Mouse (Mus musculus) c-Kit-positive CD71-positive TER-119-negative erythroid progenitor cells, embryonic 14.5 days (primary cell): Measurements from ENCODE around the gene Ubxn10.

Source experiments
- DNase-seq: peaks from one replicate; pipeline ENCODE4 v3.0.0-alpha.2; 2013; ENCODE audit warnings: low read depth

Gene Ubxn10

DNA sequence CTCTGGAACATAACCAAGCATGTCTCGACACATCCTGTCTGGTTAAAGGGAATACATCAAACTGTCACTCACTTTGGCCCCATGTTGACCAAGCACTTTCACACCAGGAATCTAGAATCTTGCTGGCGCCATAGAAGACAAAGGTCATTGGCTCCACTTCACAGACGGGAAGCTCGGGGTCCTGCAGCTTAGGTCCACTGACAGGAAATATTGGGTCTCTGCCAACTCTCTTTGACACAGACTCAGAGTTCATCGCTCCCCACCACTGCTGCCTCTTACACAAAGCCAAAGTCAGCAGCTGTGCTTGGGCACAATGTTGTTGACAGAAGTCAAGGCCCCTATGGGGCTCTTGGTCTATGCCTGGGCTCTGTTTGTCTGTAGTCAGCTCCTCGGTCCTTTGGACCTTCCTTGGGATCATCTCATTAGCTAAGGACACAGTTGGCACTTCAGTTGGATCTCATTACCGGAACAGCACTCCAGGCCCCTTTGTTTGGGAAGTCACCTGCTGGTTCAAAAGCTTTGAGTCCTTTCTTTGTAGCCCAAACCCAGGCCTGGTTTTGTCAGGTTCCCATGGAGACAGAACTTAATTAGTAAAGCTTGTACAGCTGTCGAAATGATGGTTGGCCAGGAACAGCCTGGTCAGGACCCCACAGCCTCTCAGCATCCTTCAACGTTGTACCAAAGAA lies 7.8 kb downstream of the Ubxn10 start:
- DNase-seq: no peak

DNA sequence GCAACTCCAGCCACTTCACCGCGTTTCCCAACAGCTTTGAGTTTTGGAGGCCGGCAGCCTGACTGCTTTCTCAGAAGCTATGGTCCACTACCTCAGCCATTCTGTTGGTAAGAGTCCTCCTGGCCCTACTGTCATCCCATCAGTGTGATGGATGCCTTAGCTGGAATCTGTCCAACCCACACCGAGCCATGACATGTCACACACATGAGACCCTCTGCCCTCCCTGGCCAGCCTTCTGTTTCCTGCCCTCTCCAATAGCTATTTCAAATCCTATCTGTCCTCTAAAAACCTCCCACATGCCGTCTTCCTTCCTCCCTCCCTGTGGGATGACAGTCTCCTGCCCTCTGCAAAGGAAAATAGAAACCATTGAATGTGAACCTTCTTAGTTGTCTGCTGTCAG lies 11.2 kb downstream of the Ubxn10 start:
- DNase-seq: no peak

GRCm38 (mm10) chr4:138725127-138725461 lies 11.9 kb downstream of the Ubxn10 start:
- DNase-seq: no peak

- DNase-seq: no peak
Measured at GRCm38 (mm10) chr4:138724354-138725126, 12.4 kb downstream of the Ubxn10 start, which contains the start of gene Pla2g2c. Gene Pla2g2c (plus strand): TSS chr4:138724792.

- no peak for DNase-seq
Measured at GRCm38 (mm10) chr4:138723493-138724281, 13.3 kb downstream of the Ubxn10 start.

DNA sequence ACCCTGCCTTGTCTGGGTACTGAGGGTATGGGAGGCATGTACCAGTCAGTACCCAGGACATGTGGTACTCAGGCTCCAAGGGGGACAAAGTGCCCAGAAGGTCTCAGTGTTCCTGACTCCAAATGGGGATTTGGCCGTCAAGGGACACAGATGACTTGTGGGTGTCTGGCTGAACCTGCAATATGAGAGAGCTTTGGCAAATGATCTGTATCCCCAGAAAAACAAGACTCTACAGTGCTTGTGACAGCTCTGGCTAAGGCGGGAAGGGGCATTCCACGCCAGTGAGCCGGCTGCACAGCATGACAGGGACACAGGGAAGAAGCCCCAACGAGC lies 17.7 kb downstream of the Ubxn10 start:
- no peak for DNase-seq

DNA sequence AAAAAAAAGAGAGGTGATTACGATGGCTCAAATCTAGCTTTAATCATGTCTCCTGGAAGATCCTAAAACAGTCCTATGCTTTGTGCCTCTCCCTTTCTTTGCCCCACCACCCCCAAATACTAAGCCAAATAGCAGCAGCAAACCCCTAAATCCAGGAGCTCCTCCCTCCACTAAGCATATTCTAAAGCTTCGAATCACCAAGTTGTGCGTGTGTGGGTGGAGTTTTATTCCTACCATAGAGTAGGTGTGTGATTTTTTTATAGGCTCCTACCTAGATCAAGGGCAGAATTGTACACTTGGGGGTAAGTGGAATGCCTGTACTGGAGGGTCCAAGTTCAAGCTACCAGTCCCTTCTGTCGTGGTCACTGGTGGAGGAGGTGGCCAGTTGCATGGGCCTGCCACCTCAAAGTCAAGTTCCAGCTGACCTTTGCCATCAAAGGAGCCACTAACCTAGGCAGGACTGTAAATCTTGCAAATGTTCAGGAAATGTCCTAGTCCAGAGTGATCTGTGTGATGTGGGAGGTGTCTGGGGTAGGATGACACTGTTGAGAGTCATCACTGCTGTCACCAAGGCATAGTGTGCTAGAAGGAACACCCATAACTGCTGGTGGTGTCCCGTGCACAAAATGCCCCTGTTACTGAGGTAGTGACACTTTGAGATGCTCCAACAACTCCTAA lies 18.2 kb downstream of the Ubxn10 start:
- DNase-seq: no peak

DNA sequence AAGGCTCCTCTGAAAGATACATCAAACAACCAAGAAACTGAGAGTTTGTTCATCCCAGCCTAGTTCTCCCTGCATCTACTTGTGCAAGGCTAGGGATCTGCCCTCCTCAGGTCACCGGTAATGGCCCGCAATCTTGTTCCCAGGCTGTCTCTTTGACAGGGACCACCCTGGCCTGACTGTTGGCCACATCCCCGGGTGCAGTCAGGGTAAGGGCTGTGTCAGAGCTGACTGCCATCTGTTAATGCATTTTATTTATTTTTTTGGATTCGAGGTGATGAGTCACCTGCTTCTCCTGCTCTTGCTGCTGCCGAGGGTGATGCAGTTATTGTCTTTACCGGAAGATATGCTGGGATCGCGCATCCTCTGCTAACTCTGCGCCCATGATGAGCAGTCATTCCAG lies 20.3 kb downstream of the Ubxn10 start:
- no peak for DNase-seq

- no peak for DNase-seq
Measured at GRCm38 (mm10) chr4:138714186-138714585, 22.8 kb downstream of the Ubxn10 start.

DNA sequence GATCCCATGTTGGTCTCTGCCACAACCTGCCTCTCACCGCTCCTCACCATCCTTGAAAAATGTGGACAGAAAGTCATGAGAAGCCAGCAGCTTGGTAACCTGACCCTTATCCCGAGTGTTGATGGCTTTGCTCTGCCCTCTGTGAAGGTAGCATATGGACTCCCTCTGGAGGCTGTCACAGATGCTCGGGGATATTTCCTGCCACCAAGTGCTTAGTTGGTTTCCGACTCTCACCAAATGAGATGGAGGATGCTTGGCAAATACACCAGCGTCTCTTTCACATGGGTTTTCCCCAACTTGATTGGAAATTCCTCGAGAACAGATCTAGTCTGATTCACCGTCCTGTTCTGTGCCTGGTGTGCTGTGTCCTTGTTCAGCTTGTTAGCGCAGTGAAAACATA lies 24.3 kb downstream of the Ubxn10 start:
- no peak for DNase-seq

GRCm38 (mm10) chr4:138712096-138712495 lies 24.9 kb downstream of the Ubxn10 start:
- no peak for DNase-seq

GRCm38 (mm10) chr4:138711051-138711820 lies 25.7 kb downstream of the Ubxn10 start:
- no peak for DNase-seq

- no peak for DNase-seq
Measured at GRCm38 (mm10) chr4:138710633-138711032, 26.3 kb downstream of the Ubxn10 start.

DNA sequence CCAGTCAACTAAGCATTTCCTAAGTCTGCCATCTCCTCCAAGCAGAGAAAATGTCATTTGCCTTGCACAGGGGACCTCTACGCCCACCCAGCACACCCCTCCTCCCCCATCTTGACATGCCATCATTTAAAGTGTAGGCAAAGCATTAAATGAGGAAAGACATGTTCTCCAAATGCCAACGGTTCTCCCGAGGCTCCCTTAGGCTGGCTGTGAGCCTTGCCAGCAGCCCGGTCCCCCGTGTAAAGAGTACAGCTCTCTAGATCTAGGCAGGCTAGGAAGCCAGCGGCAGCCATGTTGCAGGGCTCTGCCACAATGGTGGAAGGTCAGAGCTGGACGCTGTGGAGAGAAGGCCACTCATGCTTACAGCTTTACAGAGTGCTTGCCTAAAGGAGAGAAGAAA lies 27.0 kb downstream of the Ubxn10 start:
- DNase-seq: no peak

- no peak for DNase-seq
Measured at GRCm38 (mm10) chr4:138709246-138709645, 27.7 kb downstream of the Ubxn10 start.

DNA sequence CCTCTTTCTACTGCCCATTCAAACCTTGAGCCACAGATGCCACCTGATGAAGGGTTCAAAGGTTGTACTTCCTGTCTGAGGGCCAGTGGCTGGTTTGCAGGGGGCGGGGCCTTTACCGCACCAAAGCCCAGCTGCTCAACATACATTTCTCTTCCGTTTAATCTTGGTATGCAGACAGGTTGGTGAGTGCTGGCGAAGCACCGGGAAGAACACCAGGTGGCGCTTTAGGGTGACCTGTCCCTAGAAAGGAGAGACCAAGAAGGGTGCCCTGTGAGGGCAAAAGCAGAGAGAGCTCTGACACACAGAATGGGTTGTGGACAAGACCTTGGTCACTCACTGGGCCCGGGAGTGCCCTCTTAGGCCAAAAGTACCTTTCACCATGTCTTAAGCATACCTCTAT lies 28.3 kb downstream of the Ubxn10 start:
- DNase-seq: no peak

DNA sequence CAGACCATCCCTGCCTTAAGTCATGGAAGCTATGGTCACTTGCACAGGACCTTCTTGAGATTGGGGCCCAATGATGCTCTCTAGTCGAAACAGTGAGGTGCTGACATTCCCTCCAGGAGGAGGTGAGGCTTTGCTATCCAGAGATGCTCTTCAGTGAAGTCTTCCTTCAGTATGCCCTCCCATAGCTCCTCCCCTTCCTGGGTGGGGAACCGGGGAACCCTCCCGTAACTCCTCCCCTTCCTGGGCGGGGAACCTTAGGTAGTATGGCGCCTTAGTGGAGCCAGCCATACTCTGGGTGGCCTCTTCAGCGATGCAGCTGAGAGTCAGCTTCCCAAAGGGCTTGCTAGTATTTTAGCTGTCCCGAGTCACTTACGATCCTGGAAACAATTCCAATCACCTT lies 30.3 kb downstream of the Ubxn10 start:
- DNase-seq: no peak

- DNase-seq: no peak
Measured at GRCm38 (mm10) chr4:138704169-138704568, 32.8 kb downstream of the Ubxn10 start.

- DNase-seq: no peak
Measured at GRCm38 (mm10) chr4:138703591-138703990, 33.4 kb downstream of the Ubxn10 start.

GRCm38 (mm10) chr4:138702528-138702927 lies 34.4 kb downstream of the Ubxn10 start:
- DNase-seq: no peak

- no peak for DNase-seq
Measured at GRCm38 (mm10) chr4:138702031-138702430, 34.9 kb downstream of the Ubxn10 start.

DNA sequence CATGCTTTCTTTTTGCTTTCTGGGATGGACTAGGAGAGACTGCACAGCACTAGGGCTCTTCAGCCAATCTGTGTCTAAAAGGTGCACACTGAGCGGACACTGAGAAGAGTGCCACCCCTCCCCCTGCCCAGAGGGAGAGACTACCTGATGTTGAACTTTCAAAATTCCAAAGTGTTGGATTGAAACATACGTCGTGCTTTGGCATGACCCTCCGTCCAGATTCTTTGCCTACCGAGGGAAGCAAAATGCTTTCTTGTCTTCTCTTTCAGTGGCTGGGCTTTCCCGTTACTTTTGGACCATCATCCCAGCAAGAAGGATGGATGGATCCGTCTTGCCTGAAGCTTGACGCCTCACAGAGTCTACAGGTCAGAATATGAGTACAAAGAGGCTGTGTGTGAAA lies 35.9 kb downstream of the Ubxn10 start:
- no peak for DNase-seq
